Mouse (Mus musculus): ENCODE measurements around the gene Supt6. TPM values are rescaled to one million over a fixed set of nuclear protein-coding genes. Genes with fewer than 3 reads are reported as not detected.

Gene Supt6
- total and polyA plus RNA-seq, 3 experiments: 39.6 to 93.2 (median 59.8) TPM

DNA sequence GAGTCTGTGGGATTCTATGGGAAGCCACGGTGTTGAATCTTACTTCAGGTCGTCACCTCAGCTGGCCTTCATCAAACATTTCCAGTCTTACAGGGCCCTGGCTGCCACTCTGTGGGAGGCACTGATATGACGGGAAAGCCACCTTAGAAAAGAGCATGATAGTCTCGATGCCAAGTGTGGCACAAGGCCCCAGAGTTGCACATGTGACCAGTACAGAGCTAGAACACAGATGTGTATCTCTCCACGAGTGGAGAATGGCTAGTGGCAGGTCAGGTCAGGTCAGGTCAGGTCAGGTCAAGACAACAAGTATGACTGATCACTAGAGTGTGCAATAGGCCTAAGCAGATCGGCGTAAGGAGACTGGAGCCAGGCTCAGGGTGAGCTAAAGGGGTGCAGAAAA is 35.2 kb downstream of the Supt6 start:
- H3K4me3 ChIP-seq (ENCODE audit: control insufficient read depth in 1 of 2, insufficient read depth in 1 of 2, low read depth in 2 of 2, low read length in 2 of 2): no peak overlapping the region
- H3K27ac ChIP-seq (ENCODE audit: control insufficient read depth, low read depth, low read length): no peak overlapping the region
- H3K27me3 ChIP-seq (ENCODE audit: control insufficient read depth in 1 of 2, insufficient read depth in 2 of 2, low read length in 2 of 2): no peaks in the 10 kb centered on the region
- H3K9ac ChIP-seq (ENCODE audit: control insufficient read depth, low read depth, low read length, poor library complexity, severe bottlenecking): no peak overlapping the region
- no peaks in the 10 kb centered on the region for H3K9me3 ChIP-seq (replicated peaks; ENCODE audit: insufficient read depth, low read length)
- no peaks in the 10 kb centered on the region for H3K4me1 ChIP-seq (ENCODE audit: control insufficient read depth in 1 of 2, insufficient read depth in 2 of 2, low read length in 2 of 2)
- peaks cover 0 to 47% of the 10 kb centered on the region in 2 experiments; a peak in 2 of 4 replicates for H3K36me3 ChIP-seq (ENCODE audit: control insufficient read depth in 1 of 2, insufficient read depth in 2 of 2, low read length in 2 of 2)
- no peak for DNase-seq (ENCODE audit: low read depth, low spot score)
- no peaks in the 10 kb centered on the region for H3K79me2 ChIP-seq (ENCODE audit: control insufficient read depth, insufficient read depth, low read length, poor library complexity)
- TF ChIP-seq HCFC1 (IDR thresholded peaks at IDR 0.05; ENCODE audit: low read depth, low read length) (no peak), MXI1 (IDR thresholded peaks at IDR 0.05; ENCODE audit: low read depth, low read length) (no peak), POLR2A (IDR thresholded peaks at IDR 0.05; ENCODE audit: control insufficient read depth in 1 of 2, insufficient read depth in 1 of 2, low read depth in 1 of 2, low read length in 2 of 2, poor library complexity in 1 of 2) (no peak), TAL1 (IDR thresholded peaks at IDR 0.05; ENCODE audit: low read length) (no peak), MYC (IDR thresholded peaks at IDR 0.05; ENCODE audit: low read depth, low read length) (no peak), ZNF384 (IDR thresholded peaks at IDR 0.05; ENCODE audit: low read depth, low read length) (no peak), EP300 (IDR thresholded peaks at IDR 0.05; ENCODE audit: low read depth in 1 of 2, low read length in 2 of 2) (no peak), ZC3H11A (IDR thresholded peaks at IDR 0.05; ENCODE audit: low read depth, low read length) (no peak), NELFE (IDR thresholded peaks at IDR 0.05; ENCODE audit: low read depth, low read length) (no peak), CHD2 (IDR thresholded peaks at IDR 0.05; ENCODE audit: low read length) (no peak), MAFK (IDR thresholded peaks at IDR 0.05; ENCODE audit: borderline replicate concordance, low read depth, low read length) (no peak), MAZ (IDR thresholded peaks at IDR 0.05; ENCODE audit: low read depth, low read length) (no peak), ELF1 (IDR thresholded peaks at IDR 0.05; ENCODE audit: low read depth, low read length) (no peak), USF1 (IDR thresholded peaks at IDR 0.05; ENCODE audit: low read depth, low read length) (no peak), MYB (IDR thresholded peaks at IDR 0.05; ENCODE audit: low read depth, low read length) (no peak), SMC3 (IDR thresholded peaks at IDR 0.05; ENCODE audit: low read depth, low read length) (no peak), CHD1 (IDR thresholded peaks at IDR 0.05; ENCODE audit: low read depth, low read length) (no peak)

DNA sequence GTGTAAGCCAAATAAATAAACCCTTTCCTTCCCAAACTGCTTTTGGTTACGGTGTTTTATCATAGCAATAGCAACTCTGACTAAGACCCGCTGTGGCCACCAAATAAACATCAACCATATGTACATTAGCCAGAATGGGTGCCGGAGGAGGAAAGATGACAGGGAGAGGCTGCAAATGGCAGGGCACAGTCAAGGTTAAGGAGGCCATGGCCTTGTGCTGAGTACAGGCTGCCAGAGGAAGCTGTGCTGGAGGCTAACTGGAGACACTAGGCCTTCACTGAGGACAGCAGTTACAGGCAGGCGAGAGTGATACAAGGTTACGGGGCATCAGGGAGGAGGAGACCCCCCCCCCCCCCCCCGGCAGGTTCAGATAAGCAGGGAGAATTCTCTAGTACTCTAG is 35.9 kb downstream of the Supt6 start:
- H3K9ac ChIP-seq (ENCODE audit: control insufficient read depth, low read depth, low read length, poor library complexity, severe bottlenecking): no peak overlapping the region
- H3K27me3 ChIP-seq (ENCODE audit: control insufficient read depth in 1 of 2, insufficient read depth in 2 of 2, low read length in 2 of 2): no peaks in the 10 kb centered on the region
- TF ChIP-seq JUND (IDR thresholded peaks at IDR 0.05; ENCODE audit: low read depth, low read length) (no peak), ZNF384 (IDR thresholded peaks at IDR 0.05; ENCODE audit: low read depth, low read length) (no peak), KAT2A (conservative IDR thresholded peaks at IDR 0.05; ENCODE audit: low read depth, low read length) (no peak), CTCF (IDR thresholded peaks at IDR 0.05 in 2 of 3, conservative IDR thresholded peaks at IDR 0.05 in 1 of 3; ENCODE audit: control insufficient read depth in 1 of 3, insufficient read depth in 1 of 3, low read depth in 2 of 3, low read length in 3 of 3, poor library complexity in 1 of 3, severe bottlenecking in 1 of 3) (no peak), USF1 (IDR thresholded peaks at IDR 0.05; ENCODE audit: low read depth, low read length) (no peak)
- peaks cover 0 to 47% of the 10 kb centered on the region in 2 experiments; a peak in 2 of 4 replicates for H3K36me3 ChIP-seq (ENCODE audit: control insufficient read depth in 1 of 2, insufficient read depth in 2 of 2, low read length in 2 of 2)
- H3K79me2 ChIP-seq (ENCODE audit: control insufficient read depth, insufficient read depth, low read length, poor library complexity): no peaks in the 10 kb centered on the region
- DNase-seq (ENCODE audit: low read depth, low spot score): no peak
- H3K4me3 ChIP-seq (ENCODE audit: control insufficient read depth in 1 of 2, insufficient read depth in 1 of 2, low read depth in 2 of 2, low read length in 2 of 2): no peak overlapping the region
- no peaks in the 10 kb centered on the region for H3K4me1 ChIP-seq (ENCODE audit: control insufficient read depth in 1 of 2, insufficient read depth in 2 of 2, low read length in 2 of 2)
- H3K27ac ChIP-seq (ENCODE audit: control insufficient read depth, low read depth, low read length): no peak overlapping the region
- no peaks in the 10 kb centered on the region for H3K9me3 ChIP-seq (replicated peaks; ENCODE audit: insufficient read depth, low read length)
